Mouse (Mus musculus): ENCODE measurements around the gene Gjb2.

GRCm38 (mm10) chr14:57103711-57104105, 794 bp downstream of the Gjb2 start:
- TF ChIP-seq TAL1 (IDR thresholded peaks at IDR 0.05; ENCODE audit: low read length) = no peak
- TF ChIP-seq GATA1 (IDR thresholded peaks at IDR 0.05; ENCODE audit: low read length) = no peak
